Mouse (Mus musculus) forebrain, embryonic 16.5 days (tissue): ENCODE results near the gene Rpl21. TPM values are rescaled to one million over a fixed set of nuclear protein-coding genes. Genes with fewer than 3 reads are reported as not detected.

Experiments
- ATAC-seq: fragments of 200-750 bp; cut with Nextera tagmentation; 2 replicates; pipeline ENCODE4 v1.8.0; 2017; ENCODE audit warnings: mild to moderate bottlenecking, moderate library complexity
- H3K27ac ChIP-seq: fragments of 300-500 bp; sonication (generic); 2 replicates; pipeline ENCODE4 v1.5.1; 2014; ENCODE audit warnings: low read length, control low read depth
- H3K27me3 ChIP-seq: fragments of 300-500 bp; sonication (generic); replicated peaks from 2 replicates; pipeline ENCODE4 v1.6.1; 2014; ENCODE audit warnings: low read length; ENCODE audit not compliant: control insufficient read depth, insufficient read depth
- H3K36me3 ChIP-seq: fragments of 300-500 bp; sonication (generic); 2 replicates; pipeline ENCODE4 v1.6.1; 2014; ENCODE audit not compliant: control insufficient read depth, insufficient read depth
- H3K4me1 ChIP-seq: fragments of 300-500 bp; sonication (generic); replicated peaks from 2 replicates; pipeline ENCODE4 v1.6.1; 2014; ENCODE audit warnings: low read length; ENCODE audit not compliant: control insufficient read depth, insufficient read depth
- H3K4me2 ChIP-seq: fragments of 300-500 bp; sonication (generic); 2 replicates; pipeline ENCODE4 v1.6.1; 2014; ENCODE audit warnings: mild to moderate bottlenecking, low read length, control low read depth
- H3K4me3 ChIP-seq: fragments of 300-500 bp; sonication (generic); replicated peaks from 2 replicates; pipeline ENCODE4 v1.5.1; 2014; ENCODE audit warnings: mild to moderate bottlenecking, low read length, control low read depth
- H3K9ac ChIP-seq: fragments of 300-500 bp; sonication (generic); replicated peaks from 2 replicates; pipeline ENCODE4 v1.6.1; 2014; ENCODE audit warnings: low read depth, low read length, control low read depth
- H3K9me3 ChIP-seq: fragments of 300-500 bp; sonication (generic); 2 replicates; pipeline ENCODE4 v1.6.1; 2016; ENCODE audit warnings: low read length; ENCODE audit not compliant: control insufficient read depth
- WGBS: fragments of 180-500 bp; shearing (Covaris S2); extraction: QIAGEN DNeasy Blood & Tissue Kit; methylation state at CpG from one replicate; pipeline ENCODE4 v1.1.7; 2014; 5-methylcytosine and 5-hydroxymethylcytosine counted together
- polyA plus RNA-seq: library from polyadenylated mRNA; unstranded; fragments of >200 nt; fragmentation: Nextera tagmentation; extraction: Ambion mirVana; gene quantifications from 2 replicates; pipeline ENCODE4 v1.2.1, GENCODE M21; 2015

Gene Rpl21
- polyA plus RNA-seq = 320 and 325 TPM in 2 replicates

DNA sequence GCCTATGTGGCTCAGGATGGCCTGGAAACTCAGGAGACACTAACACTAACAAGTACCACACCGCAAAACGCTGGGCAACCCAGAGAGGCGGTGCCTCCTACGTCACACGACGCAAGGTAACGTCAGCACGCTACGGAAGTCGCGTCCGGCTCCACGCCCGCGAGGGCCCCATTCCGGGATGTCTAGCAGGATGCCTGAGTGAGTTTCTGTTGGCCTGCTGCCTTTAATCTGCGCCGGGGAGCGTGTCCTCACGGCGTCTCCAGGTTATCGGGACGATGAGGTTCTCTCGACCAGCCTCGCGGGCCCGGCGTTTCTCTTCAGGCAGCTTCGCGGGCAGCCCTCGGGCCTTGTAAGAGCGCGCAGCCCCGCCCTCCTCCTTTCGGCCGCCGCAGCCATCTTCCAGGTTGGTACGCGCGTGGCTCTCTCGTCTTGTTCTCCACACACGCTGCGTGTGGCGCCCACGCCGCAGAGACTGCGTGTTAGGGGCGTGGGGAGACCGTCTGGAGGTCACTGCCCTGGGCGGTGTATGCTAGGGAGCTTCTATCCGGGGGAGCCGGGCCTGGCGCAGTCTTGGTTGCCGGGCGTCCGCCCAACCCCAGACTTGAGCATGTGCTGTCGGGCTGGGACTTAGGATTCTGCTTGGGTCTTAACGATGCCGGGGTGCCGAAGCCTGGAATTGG, at the start of gene Rpl21:
Gene Rpl21, plus strand, starts transcription at position 122 of the 680 bp plus-strand sequence.
- peak within 1 kb of the TSS; percentile 68 for H3K4me2 ChIP-seq
- H3K9ac ChIP-seq = peak within 1 kb of the TSS; percentile 87
- peaks cover 20% of the 10 kb centered on the region for H3K36me3 ChIP-seq
- peak within 1 kb of the TSS; percentile 72 for H3K4me3 ChIP-seq
- no peaks in the 10 kb centered on the region for H3K9me3 ChIP-seq
- under 1% methylated on average over 60 of the region's 60 CpGs for WGBS
- H3K27me3 ChIP-seq = no peaks in the 10 kb centered on the region
- H3K27ac ChIP-seq = peak within 1 kb of the TSS; percentile 88
- peak; percentile 99 for ATAC-seq
- H3K4me1 ChIP-seq = peaks cover 18% of the 10 kb centered on the region

DNA sequence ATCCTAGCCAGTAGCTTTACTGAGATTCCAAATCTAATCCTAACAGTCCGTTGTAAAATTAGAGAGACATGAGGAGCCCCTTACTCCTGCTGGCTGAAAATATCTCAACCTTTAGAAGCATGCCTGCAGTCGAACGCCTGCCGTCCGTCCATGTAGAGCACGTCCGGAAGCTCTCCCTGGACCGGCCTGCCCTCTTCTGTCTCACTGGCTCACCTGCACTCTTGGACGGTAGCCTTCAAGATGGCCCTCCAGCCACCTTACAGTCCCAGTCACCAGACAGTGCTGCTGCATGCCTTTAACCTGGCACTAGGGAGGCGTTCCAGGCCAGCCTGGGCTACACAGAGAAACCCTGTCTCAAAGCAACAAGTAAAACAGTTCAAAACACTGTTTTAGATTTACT, 49.4 kb upstream of the Rpl21 start:
- Histone ChIP-seq H3K9me3 (no peaks in the 10 kb centered on the region), H3K36me3 (no peaks in the 10 kb centered on the region), H3K27ac (no peak overlapping the region), H3K9ac (no peak overlapping the region), H3K4me1 (peaks cover 10% of the 10 kb centered on the region), H3K4me2 (no peak overlapping the region), H3K4me3 (no peak overlapping the region), H3K27me3 (no peaks in the 10 kb centered on the region)
- 91% methylated on average over 10 of the region's 10 CpGs for WGBS
- ATAC-seq = no peak

DNA sequence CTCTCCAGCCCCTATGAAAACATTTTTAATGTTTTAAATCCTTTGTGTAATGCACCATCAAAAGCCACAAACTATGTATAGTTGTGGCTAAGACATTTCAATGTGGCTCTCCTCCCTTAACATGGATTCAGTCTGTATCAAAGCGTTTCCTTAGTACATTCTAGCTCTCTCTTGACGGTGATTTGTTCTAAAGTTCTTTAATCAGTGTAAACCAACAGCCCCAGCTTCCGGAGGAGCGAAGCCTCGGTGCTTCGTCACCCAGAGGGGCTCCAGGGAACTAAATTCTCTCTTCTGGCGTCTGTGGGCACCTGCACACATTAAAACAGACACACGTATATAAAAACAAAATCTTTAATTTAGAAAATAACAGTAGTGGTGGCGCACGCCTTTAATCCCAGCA, 48.8 kb upstream of the Rpl21 start:
- no peaks in the 10 kb centered on the region for H3K9me3 ChIP-seq
- no peaks in the 10 kb centered on the region for H3K36me3 ChIP-seq
- H3K27ac ChIP-seq = no peak overlapping the region
- H3K9ac ChIP-seq = no peak overlapping the region
- no peak for ATAC-seq
- whole genome bisulfite sequencing = 96% methylated on average over 10 of the region's 10 CpGs
- H3K4me3 ChIP-seq = no peak overlapping the region
- no peak overlapping the region for H3K4me2 ChIP-seq
- H3K4me1 ChIP-seq = peaks cover 10% of the 10 kb centered on the region
- H3K27me3 ChIP-seq = no peaks in the 10 kb centered on the region

DNA sequence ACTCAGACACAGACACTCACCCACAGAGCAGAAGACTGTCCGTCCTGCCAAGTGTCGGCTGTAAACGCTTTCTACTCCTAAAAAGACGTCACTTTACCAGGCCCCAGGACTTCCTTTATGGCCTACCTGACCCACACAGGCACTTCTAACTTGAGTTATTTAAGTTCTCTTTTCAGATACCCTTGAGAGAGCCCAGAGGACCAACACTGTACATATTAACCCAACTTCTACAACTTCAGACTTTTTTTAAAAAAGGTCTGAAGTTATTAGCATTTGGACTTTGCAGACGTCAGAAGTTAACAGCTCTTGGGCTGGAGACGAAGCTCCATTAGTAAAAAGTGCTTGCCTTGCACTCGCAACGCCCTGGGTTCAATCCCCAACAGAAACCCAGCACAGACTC, 46.6 kb upstream of the Rpl21 start:
- no peak for ATAC-seq
- Histone ChIP-seq H3K27me3 (no peaks in the 10 kb centered on the region), H3K36me3 (no peaks in the 10 kb centered on the region), H3K4me2 (no peak overlapping the region), H3K9me3 (no peaks in the 10 kb centered on the region), H3K4me3 (no peak overlapping the region), H3K27ac (no peak overlapping the region), H3K9ac (no peak overlapping the region), H3K4me1 (peaks cover 14% of the 10 kb centered on the region)
- WGBS = 84% methylated on average over 8 of the region's 8 CpGs

DNA sequence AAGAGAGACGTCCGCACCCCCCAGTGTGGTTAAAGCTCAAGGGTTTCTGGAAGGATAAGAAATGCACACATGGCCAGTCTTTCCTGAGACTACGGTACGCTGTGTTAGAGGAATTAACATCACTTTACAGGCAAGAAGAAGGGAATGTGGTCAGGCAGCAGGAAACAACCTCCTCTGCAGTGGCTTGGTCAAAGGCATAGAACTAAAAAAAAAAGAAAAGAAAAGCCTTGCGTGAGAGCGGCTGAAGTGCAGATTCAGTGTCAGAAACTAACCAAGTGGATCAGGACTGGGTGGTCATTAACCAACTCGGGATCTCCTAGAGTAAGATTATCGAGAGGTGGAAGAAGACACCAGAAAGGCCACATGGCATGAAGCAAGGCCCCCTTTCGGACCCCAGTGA, 43.3 kb upstream of the Rpl21 start:
- Histone ChIP-seq H3K9me3 (no peaks in the 10 kb centered on the region), H3K4me3 (no peak overlapping the region), H3K9ac (no peak overlapping the region), H3K4me2 (no peak overlapping the region), H3K4me1 (peaks cover 25% of the 10 kb centered on the region), H3K27ac (no peak overlapping the region), H3K27me3 (no peaks in the 10 kb centered on the region), H3K36me3 (no peaks in the 10 kb centered on the region)
- no peak for ATAC-seq
- 80% methylated on average over 9 of the region's 9 CpGs for WGBS

DNA sequence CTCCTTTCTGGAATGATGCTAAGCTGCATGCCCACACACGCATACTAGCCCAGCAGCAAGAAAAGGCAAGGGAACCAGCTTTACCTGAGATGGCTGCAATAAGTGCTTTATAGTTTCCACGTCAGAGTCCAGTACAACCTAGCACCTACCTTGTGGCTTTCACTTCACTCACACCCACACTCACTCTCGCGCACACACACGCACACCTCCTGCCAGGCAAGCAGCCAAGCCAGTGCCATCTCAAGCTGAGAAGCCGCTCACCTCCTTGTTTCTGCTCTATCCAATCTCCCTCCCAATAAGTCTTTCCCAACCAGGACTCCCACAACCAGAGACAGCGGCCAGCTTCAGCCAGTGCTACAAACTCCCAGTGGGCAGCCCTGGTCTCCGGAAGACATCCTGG, 41.7 kb upstream of the Rpl21 start:
- no peak for ATAC-seq
- Histone ChIP-seq H3K4me2 (no peak overlapping the region), H3K27ac (no peak overlapping the region), H3K4me3 (no peak overlapping the region), H3K4me1 (peaks cover 28% of the 10 kb centered on the region), H3K9ac (no peak overlapping the region; the same call in 1 of the 2 replicates), H3K36me3 (no peaks in the 10 kb centered on the region), H3K27me3 (no peaks in the 10 kb centered on the region), H3K9me3 (no peaks in the 10 kb centered on the region)
- 78% methylated on average over 8 of the region's 8 CpGs for WGBS

DNA sequence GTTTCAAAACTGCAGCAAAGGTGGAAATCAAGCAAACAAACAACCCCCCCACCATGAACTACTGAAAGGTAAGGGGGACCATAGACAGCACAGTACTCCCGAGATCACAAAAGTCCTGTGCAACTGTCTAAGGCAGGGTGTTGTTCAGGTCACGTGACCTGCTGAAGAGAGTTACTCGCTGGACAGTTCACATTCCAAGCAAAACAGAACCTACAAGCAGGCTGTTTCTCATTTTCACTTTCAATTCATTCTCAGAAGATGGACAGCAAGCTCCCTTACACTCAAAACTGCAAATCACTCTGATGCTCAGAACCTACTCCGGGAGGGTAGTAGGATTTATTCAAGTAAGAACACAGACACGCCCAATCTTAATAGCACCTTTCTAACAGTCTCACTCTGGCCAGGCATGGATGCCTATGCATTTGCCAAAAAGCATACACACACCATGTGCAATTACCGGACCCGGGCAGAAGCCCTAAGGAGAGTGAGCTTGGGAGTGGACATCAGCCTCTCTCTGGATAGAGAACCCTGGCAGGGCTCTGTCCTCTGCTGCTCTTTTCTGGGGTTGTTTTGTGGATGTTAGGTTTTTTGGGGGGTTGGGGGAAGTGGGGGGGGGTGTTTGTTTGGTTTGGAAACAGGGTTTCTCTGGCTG, 40.4 kb upstream of the Rpl21 start:
- H3K4me1 ChIP-seq = peaks cover 28% of the 10 kb centered on the region
- no peak overlapping the region for H3K9ac ChIP-seq
- H3K36me3 ChIP-seq = no peaks in the 10 kb centered on the region
- H3K27ac ChIP-seq = no peak overlapping the region
- H3K4me3 ChIP-seq = no peak overlapping the region
- 75% methylated on average over 7 of the region's 7 CpGs for WGBS
- no peak overlapping the region; the same call in 1 of the 2 replicates for H3K4me2 ChIP-seq
- no peaks in the 10 kb centered on the region for H3K27me3 ChIP-seq
- H3K9me3 ChIP-seq = no peaks in the 10 kb centered on the region
- no peak for ATAC-seq

DNA sequence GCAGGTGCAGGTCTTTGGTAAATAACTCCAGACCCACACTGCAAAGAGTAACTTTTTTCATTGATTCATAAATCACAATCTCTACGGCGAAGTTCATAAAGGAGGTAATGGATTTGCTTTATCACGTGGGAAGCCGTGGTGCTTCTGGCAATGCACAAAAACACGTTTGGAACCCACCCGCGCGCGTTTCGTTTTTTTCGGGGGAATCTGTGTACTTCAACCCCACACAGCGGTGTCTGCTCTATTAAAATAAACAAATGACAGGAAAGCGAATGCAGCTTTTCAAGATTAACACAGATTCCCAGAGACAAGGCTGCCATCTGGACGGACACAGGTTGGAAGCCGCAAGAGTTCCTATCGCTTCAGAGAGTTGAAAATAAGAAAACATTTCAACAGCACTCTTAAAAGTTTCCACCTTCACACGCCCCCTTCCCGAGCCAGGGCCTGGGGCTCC, 39.0 kb upstream of the Rpl21 start:
- Histone ChIP-seq H3K4me3 (peak overlapping the region; percentile 96), H3K9ac (peak overlapping the region; percentile 92), H3K27ac (no peak overlapping the region), H3K36me3 (no peaks in the 10 kb centered on the region), H3K4me1 (peaks cover 28% of the 10 kb centered on the region), H3K9me3 (no peaks in the 10 kb centered on the region), H3K27me3 (no peaks in the 10 kb centered on the region), H3K4me2 (peak overlapping the region; percentile 75)
- no peak for ATAC-seq
- 3% methylated on average over 18 of the region's 18 CpGs for WGBS

DNA sequence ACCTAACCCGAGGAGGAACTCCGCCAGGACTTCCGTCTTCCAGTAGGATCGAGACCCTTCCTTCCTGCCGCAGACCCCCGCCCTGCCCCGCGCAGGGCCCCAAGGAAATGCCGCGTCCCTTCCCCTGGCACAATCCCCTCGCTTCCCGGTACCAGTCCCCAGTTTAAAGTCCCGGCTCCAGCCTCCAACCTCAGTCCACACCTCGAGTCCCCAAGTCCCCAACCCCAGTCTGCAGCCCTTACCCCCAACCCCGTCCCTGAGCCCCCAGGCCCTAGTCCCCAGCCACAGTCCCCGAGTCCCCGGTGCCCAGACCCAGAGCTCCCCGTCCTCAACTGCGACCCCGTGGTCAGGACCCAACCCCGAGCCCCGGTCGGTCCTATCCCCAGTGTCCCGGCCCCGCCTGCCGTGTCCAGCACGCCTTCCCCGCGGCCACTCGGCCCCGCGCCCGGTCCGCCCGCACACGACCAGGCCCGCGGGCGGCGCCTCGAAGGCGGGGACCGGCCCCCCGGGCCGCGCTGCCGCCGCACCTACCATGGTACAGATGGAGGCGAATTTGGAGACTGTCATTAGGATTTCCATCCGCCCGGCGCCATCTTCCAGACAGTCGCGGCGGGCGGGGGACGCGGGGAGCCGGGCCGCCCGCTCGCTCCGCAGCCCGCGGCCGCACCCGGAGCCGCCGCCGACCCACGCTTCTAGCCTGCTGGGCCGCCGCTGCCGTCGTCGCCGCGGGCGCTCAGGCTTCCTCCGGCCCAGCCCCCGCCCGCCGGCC, 38.4 kb upstream of the Rpl21 start:
- ATAC-seq = peak; percentile 49
- H3K4me1 ChIP-seq = peaks cover 28% of the 10 kb centered on the region
- H3K36me3 ChIP-seq = no peaks in the 10 kb centered on the region
- peak overlapping the region; percentile 96 for H3K4me3 ChIP-seq
- peak overlapping the region; percentile 92 for H3K9ac ChIP-seq
- H3K9me3 ChIP-seq = no peaks in the 10 kb centered on the region
- WGBS = under 1% methylated on average over 83 of the region's 83 CpGs
- H3K4me2 ChIP-seq = peak overlapping the region; percentile 75
- peak overlapping the region; percentile 86 for H3K27ac ChIP-seq
- no peaks in the 10 kb centered on the region for H3K27me3 ChIP-seq
